Mouse (Mus musculus): ENCODE data around the gene Mrpl37.

- no peak for TF ChIP-seq CTCF (IDR thresholded peaks at IDR 0.05; ENCODE audit: borderline replicate concordance, insufficient read depth, low read length)
- no peak for TF ChIP-seq POLR2A (IDR thresholded peaks at IDR 0.05; ENCODE audit: low read depth, low read length)
Observed at GRCm38 (mm10) chr4:107098375-107098774, 31.7 kb upstream of the Mrpl37 start.
